Mouse (Mus musculus) spleen, postnatal 4 days (tissue): ENCODE results near the gene Trp53.

Experiments
- DNase-seq, 2 experiments: peaks; one replicate each; pipeline ENCODE4 v3.0.0; 2022; ENCODE audit warnings: low spot score in 2 of 2

The Trp53 gene

DNA sequence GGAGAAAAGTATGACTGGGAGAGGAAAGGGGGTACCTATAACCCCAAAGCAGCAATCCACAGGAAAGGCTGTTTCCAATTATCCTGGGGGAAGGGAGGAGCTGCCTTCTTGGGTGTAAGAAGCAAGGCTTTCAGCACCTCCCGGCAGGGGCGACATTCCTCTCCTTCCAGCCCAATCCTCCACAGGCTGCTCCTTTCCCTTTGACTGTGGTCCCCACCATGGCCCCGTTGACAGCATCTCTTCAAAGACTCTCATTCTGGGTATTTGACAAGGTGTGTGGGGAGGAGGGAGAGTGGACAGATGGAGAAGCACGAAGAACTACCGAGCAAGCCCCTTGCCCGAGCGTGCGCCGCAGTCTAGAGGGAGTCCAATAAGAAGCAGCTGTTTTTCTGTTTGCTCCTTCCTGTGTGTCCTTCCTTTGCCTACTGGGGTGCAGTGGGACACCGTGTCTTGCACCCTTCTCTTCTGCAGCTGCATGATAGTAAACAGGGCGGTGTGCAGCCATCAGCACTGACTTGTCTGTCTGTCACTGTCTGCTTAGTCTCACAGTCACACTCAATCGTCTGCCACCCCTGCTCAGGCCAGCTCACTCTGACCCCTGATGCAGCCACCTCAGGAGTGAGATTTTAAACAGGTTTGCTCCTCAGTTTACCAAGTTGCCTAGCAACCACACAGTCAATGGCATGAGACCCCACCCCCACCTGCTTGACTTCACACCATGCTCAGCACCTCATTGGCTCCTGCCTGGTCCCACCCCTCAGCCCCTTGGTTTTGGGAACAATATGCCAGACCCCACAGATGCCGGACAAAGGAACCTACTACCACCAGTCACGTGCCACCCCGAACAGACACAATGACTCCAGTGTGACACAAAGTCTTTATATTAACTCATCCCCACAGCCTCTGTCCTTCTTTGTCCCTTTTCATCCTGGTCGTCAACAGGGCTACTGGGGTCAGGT is 19.0 kb upstream of the Trp53 start:
- no peak for DNase-seq

DNA sequence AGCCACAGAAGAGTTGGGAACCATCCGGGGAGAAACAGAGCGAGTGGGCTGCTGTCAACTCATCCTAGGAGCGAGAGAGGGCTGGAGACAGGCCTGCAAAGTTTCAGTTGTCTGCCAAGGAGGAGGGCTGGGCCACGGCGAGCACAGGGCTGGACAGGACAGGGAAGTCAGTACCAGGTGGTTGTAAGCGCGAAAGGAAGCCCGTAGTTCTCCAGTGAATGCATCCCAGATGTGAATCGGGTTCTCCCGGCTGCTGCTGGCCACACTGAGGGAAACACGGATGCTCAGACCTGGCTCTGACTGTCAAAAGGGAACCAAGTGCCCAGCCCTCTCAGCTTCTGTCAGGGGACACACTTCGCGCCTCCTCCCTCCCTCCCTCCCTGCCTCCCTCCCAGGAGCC is 16.8 kb upstream of the Trp53 start:
- no peak for DNase-seq

DNA sequence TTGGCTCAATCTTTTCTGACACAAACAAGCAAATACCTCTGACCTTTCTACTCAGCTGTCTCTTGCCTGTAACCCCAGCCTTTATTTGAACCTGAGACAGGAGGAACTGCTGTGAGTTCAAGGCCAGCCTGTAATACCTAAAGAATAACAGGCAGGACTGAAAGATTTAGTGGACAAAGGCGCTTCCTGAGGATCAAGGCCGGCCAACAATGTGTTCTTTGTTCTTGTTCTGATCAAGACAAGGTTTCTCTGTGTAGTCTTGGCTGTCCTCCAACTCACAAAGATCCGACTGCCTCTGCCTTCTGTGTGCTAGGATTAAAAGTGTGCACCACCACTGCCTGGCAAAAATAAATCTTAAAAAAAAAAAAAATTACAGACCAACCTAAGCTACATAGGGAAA is 15.8 kb upstream of the Trp53 start:
- no peak for DNase-seq

GRCm38 (mm10) chr11:69565131-69565530 is 15.0 kb upstream of the Trp53 start:
- DNase-seq, result no peak

DNA sequence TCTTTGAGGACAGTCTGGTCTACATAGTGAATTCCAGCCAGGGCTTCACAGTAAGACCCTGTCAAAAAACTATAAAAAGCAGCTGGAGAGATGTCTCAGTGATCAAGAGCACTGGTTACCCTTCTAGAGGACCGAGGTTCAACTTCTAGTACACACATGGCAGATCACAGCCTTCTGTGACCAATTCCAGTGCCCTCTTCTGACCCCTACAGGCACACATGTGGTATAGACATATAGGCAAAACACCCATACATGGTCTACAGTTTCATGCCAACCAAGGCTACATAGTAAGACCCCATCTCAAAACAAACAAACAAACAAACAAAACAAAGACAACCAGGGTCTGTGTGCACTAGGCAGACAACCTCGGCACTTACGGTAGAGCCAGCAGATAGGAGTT is 4.9 kb upstream of the Trp53 start:
- DNase-seq, result peak in 1 of 2 experiments; percentile 36

GRCm38 (mm10) chr11:69576307-69576706 is 3.9 kb upstream of the Trp53 start:
- no peak for DNase-seq

DNA sequence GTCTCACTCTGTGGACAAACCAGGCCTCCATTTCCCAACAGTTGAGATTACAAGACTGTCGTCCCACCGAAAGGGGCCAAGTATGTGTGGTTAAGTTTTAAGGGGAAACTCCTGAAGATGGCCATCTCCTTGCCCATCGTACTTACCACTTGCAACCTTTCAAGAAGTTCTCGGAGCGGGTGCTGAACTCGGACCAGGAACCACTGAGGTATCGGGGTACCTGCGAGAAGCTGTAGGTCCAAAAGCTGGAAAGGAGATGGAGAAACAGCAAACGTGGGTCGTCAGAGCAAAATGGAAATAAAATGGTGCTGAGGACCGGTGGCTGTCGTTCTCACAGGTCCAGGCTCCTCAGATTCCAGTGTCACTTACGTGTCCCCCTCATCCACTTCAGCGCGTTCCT is 1.9 kb upstream of the Trp53 start:
- no peak for DNase-seq

DNA sequence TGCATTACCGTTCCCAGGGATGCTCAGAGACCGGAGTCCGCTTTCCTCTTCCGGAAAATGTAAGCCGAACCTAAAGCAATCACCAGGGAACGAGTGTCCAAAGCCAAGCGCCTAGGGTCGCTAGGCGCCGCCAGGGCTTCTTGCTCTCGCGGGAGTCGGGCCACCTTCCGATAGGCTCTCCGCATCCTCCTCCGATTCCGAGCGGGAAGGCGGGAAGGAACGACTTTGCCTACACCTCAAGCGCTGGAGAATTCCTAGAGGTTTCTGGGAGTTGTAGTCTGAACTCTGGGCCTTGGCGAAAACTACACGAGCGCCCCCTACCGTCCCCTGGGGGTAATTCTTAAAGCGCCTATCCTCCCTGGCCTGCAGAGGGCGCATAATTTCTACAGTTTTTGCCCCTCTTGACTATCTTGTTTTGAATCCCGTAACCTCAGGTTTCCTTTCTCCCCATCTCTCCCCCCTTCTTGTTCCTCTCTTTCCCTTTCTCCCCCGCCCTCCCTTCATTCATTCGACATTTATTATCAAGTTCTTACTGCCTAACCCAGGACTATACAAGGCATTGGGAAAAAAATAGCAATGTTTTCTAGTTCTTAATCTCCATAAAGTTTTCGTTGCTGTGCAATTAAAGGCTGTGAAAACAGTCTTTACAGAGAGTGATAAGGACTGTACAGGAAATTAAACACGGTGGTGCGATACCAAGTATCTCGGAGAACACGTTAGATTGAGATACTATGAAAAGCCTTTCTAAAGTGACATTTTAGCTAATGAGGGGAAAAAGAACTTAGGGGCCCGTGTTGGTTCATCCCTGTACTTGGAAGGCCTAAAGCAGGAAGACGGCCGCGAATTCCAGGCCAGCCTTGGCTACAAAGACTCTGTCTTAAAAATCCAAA is 786 bp upstream of the Trp53 start:
- peak; percentile 97 to 100 for DNase-seq

DNA sequence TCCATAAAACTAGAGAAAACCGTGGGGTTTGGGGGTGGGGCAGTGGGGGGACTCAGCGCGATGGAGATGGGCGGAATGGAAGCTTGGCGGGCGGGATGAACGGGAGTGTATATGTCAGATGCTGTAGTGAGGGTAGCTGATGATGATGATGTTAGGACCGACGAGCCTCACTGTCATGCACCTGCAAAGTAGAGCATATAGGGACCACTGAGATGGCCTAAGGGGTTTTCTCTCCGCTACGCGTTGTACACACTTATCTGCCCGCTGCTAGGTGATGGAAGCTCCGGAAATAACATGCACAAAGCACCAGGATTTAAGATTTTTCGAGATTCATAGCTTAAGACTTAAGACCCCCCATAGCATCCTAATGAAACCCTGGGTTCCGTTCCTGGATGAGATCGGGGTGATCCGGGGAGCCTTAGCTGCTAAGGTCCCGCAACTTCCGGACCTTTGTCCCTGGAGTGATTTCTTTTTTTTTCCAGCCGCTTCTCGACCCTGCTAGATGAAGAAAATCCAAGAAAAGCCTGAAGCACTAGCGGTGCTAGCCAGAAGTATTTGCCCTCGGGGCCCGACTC is 500 bp downstream of the Trp53 start:
- peak in 1 of 2 experiments; percentile 26 for DNase-seq

DNA sequence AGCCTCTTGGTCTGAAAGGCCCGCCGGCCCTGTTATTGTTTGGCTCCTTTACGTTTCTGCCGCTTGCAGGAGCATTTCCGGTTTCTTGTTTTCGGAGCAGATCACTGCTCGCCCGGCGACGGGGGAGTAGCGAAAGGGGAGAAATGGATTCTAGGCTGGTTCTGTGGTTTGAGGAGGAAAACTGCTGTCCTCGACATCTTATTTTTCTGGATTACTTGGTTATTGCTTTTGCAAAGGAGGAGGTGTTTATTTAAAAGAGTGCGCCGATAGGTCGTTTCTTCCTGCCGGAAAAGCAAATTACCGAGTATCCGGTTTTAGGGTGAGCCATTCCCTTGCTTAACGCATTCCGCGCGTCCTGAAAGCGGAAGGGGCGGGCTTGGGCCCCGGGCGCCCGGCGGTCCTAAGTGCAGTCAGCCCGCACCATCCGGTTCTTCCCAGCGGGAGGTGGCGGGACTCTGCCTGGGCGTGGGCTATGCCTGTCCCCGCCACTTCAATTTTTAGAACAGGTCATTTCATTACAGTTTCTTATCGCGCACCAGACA is 1.1 kb downstream of the Trp53 start:
- DNase-seq, result peak; percentile 92 to 94

GRCm38 (mm10) chr11:69581814-69582213 is 1.7 kb downstream of the Trp53 start:
- no peak for DNase-seq

- no peak for DNase-seq
Measured at GRCm38 (mm10) chr11:69582230-69582805, 2.2 kb downstream of the Trp53 start.

DNA sequence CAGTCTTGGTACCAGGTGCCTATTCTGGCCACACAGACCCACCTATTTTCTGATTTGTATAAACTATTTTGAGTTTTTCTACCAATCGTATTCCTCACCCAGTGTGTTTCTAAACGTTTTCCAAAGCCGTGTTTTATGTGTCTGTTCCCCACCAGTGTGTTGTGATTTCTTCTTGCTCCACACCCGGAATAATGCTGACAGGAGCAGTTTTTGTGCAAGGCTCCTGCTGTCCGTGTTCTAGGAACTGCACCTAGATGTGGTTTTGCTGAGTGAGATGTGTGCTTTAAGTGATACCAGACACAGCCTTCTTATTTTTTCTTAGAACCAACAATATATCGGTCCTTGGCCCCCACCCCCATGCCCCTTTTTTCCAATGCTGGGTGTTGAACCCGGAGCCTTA is 3.8 kb downstream of the Trp53 start:
- no peak for DNase-seq

GRCm38 (mm10) chr11:69584937-69585336 is 4.8 kb downstream of the Trp53 start:
- DNase-seq, result peak in 1 of 2 experiments; percentile 43

- DNase-seq, result peak; percentile 67 to 73
Measured at GRCm38 (mm10) chr11:69585718-69586325, 5.7 kb downstream of the Trp53 start.

GRCm38 (mm10) chr11:69589207-69589834 is 9.2 kb downstream of the Trp53 start:
- peak in 1 of 2 experiments; percentile 31 for DNase-seq

DNA sequence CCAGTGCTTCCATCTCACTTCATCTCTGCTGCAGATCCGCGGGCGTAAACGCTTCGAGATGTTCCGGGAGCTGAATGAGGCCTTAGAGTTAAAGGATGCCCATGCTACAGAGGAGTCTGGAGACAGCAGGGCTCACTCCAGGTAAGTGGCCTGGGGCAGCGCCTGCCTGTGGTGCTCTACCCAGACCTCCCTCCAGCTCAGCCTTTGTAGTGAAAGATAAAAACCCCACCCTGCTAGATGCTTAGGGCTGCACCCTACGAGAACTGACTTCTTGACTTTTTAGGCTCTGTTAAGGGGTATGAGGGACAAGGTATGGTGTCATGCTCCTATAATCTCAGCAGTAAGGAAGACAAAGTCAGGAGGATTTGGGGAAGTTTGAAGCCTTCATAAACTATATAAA is 10.5 kb downstream of the Trp53 start:
- no peak for DNase-seq

DNA sequence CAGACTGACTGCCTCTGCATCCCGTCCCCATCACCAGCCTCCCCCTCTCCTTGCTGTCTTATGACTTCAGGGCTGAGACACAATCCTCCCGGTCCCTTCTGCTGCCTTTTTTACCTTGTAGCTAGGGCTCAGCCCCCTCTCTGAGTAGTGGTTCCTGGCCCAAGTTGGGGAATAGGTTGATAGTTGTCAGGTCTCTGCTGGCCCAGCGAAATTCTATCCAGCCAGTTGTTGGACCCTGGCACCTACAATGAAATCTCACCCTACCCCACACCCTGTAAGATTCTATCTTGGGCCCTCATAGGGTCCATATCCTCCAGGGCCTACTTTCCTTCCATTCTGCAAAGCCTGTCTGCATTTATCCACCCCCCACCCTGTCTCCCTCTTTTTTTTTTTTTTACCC is 11.3 kb downstream of the Trp53 start:
- no peak for DNase-seq

DNA sequence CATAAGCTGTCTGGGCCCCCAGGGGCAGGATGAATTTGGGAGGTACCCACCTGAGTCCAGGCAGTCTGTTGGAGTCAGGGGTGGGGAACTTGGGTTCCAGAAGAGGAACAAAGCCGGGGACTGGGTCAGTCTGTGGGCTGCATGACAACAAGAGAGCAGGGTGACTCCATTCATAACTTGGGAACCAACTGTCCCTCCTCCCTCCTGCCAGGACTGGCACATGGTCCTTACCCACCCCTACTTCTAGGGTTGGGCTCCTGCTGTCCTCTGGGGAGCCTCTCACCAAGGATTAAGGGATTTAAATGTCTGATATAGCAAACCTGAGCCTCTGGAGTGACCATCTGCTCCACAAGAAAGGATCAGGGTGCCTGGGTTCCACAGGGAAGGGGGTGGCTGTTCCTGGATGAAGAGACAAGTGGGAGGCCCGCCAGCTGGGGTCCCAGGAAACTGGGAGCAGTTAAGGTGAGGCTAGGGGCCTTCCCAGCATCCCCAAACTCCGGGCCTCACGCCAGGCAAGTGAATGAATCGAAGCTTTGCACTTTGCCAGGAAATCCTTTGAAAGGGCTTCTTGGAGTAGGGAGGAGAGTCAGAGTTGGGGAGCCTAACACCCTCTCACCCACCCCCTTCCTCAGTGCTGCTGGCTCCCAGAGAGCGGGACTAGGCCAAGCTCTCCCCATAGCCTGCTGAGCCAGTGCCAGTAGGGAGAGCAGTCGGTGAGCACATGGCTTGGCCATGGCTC is 11.9 kb downstream of the Trp53 start:
- DNase-seq, result no peak

DNA sequence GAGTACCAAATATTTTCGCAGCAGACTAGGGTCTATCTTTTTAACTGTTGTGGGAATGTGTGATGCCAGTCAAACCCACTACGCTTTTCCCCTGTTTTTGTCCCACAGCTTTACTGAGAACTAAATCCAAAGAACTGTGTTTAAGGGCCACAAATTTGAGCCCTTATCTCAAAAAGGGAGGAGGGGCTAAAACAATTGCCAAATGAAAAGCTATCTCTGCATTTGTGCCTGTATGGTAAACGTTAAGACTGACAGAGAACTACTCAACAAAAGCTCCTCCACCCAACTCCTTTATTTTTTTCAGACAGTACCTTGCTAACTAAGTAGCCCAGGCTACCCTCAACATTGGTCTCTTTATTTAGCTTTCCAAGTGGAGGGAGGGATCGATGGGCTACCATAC is 12.6 kb downstream of the Trp53 start:
- DNase-seq, result no peak
